Mouse (Mus musculus): ENCODE data around the gene Zfp697. TPM values are rescaled to one million over a fixed set of nuclear protein-coding genes. Genes with fewer than 3 reads are reported as not detected.
"Not testable (repeated sequence)": the region's sequence is repeated elsewhere in the genome, so short reads cannot be mapped to it uniquely, and the experiment has no call there.

Gene Zfp697
- polyA plus RNA-seq, 1 experiment from 2014 or later = 20.6 TPM

DNA sequence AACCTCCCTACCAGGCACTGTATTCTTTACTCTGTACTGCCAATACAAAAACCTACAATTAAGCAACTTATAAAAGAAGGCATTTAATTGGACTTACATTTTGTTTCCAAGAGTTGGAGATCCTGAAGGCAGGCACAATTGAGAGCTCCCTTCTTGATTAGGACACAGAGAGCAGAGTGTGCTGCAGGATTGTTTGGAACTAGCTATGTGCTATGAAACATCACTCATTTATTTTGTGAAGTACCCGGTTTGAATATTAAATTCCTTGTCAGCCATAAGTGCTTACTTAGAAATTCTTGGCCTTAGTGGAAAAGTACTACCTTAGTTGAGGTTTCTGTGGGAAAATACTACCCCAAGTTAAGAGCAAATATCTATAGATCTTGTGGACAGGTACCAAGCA lies 342.1 kb downstream of the Zfp697 start, which contains the start of gene Hsd3b2:
Hsd3b2 (minus strand) TSS at position 168 of the 400 bp plus-strand sequence.
- no peak for DNase-seq (ENCODE audit: low spot score)
- H3K36me3 ChIP-seq (replicated peaks; ENCODE audit: control insufficient read depth, insufficient read depth) = no peaks in the 10 kb centered on the region
- no peaks in the 10 kb centered on the region for H3K9me3 ChIP-seq (ENCODE audit: control insufficient read depth, low read length)
- WGBS = 84% methylated on average over 1 of the region's 1 CpGs
- ATAC-seq (ENCODE audit: low FRiP score) = no peak
- no peak within 1 kb of the TSS for H3K9ac ChIP-seq
- H3K4me2 ChIP-seq (replicated peaks) = no peak within 1 kb of the TSS
- no peak within 1 kb of the TSS for H3K27ac ChIP-seq
- no peak within 1 kb of the TSS for H3K4me3 ChIP-seq (replicated peaks; ENCODE audit: low read length)
- no peaks in the 10 kb centered on the region for H3K27me3 ChIP-seq (ENCODE audit: control insufficient read depth, insufficient read depth, low read length)
- no peaks in the 10 kb centered on the region for H3K4me1 ChIP-seq (replicated peaks; ENCODE audit: control insufficient read depth, insufficient read depth, low read length)

DNA sequence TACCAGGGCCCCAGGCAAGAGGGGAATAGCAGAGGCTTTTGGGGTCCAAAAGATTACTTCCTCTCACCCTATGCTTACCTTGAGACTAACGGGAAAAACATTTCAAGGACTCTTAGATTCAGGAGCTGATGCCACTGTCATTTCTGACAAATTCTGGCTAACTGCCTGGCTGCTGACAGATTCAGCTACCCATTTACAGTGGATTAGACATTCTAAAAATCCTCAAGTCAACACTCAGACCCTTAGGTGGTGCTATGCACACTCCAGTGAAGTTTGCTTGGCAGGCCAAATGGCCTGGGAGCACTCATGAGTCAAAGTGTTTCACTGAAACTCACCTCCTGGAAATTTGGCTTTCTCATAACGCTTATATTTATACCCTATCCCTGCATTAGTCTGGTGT lies 344.0 kb downstream of the Zfp697 start:
- Histone ChIP-seq H3K9ac (no peak overlapping the region), H3K4me3 (replicated peaks; ENCODE audit: low read length) (no peak overlapping the region), H3K4me1 (replicated peaks; ENCODE audit: control insufficient read depth, insufficient read depth, low read length) (no peaks in the 10 kb centered on the region), H3K4me2 (replicated peaks) (no peak overlapping the region), H3K27ac (no peak overlapping the region), H3K36me3 (replicated peaks; ENCODE audit: control insufficient read depth, insufficient read depth) (no peaks in the 10 kb centered on the region), H3K9me3 (ENCODE audit: control insufficient read depth, low read length) (no peaks in the 10 kb centered on the region), H3K27me3 (ENCODE audit: control insufficient read depth, insufficient read depth, low read length) (no peaks in the 10 kb centered on the region)
- ATAC-seq (ENCODE audit: low FRiP score) = no peak
- 93% methylated on average over 2 of the region's 2 CpGs for WGBS
- DNase-seq (ENCODE audit: low spot score) = no peak

DNA sequence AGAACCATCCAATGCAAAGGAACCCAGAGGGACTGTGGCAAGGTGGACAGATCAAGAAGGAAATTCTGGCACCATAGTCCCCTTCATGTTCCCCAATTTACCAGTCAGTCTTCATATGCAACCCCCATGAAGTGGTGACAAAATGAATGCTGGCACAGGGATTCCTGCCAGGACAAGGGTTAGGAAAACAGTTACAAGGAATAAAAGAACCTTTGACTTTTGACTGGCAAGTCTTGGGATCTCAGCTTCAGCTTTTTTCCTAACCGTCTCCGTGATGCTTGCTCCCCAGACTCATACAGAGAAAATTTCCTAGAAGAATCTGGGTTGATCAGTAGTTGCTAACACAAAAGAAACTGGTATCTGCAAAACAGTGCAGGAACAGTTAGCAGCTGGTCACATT lies 351.5 kb downstream of the Zfp697 start:
- Histone ChIP-seq H3K4me2 (replicated peaks) (no peak overlapping the region), H3K9me3 (ENCODE audit: control insufficient read depth, low read length) (no peaks in the 10 kb centered on the region), H3K4me3 (replicated peaks; ENCODE audit: low read length) (no peak overlapping the region), H3K27me3 (ENCODE audit: control insufficient read depth, insufficient read depth, low read length) (no peaks in the 10 kb centered on the region), H3K4me1 (replicated peaks; ENCODE audit: control insufficient read depth, insufficient read depth, low read length) (no peaks in the 10 kb centered on the region), H3K27ac (no peak overlapping the region), H3K36me3 (replicated peaks; ENCODE audit: control insufficient read depth, insufficient read depth) (no peaks in the 10 kb centered on the region), H3K9ac (no peak overlapping the region)
- WGBS = 82% methylated on average over 2 of the region's 2 CpGs
- no peak for DNase-seq (ENCODE audit: low spot score)
- ATAC-seq (ENCODE audit: low FRiP score) = no peak

- 49% methylated on average over 4 of the region's 4 CpGs for WGBS
- no peaks in the 10 kb centered on the region for H3K36me3 ChIP-seq (replicated peaks; ENCODE audit: control insufficient read depth, insufficient read depth)
- H3K4me2 ChIP-seq (replicated peaks) = no peak overlapping the region
Observed at GRCm38 (mm10) chr3:98734340-98734739, 352.1 kb downstream of the Zfp697 start.

DNA sequence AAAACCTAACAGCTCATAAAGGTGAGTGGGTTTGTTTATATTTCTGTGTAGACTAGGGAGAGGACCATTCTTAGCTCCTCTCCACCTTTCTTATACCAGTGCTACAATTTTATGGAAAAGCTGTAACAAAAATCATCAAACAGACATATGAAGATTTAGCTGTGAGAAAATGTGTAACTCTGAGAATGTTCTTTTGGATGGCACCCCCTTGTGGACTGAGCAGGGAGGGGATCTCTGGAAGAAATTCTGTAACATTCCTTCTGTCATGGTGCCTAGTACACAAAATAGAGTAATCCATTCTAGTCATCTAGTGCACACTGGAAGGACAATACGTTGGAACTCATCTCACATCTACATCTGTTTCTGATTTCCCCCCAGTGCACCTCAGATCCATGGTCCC lies 358.8 kb downstream of the Zfp697 start:
- H3K4me1 ChIP-seq (replicated peaks; ENCODE audit: control insufficient read depth, insufficient read depth, low read length); H3K27ac ChIP-seq; H3K27me3 ChIP-seq (ENCODE audit: control insufficient read depth, insufficient read depth, low read length); H3K9ac ChIP-seq; H3K9me3 ChIP-seq (ENCODE audit: control insufficient read depth, low read length); H3K4me3 ChIP-seq (replicated peaks; ENCODE audit: low read length); DNase-seq (ENCODE audit: low spot score); H3K36me3 ChIP-seq (replicated peaks; ENCODE audit: control insufficient read depth, insufficient read depth); H3K4me2 ChIP-seq (replicated peaks); ATAC-seq (ENCODE audit: low FRiP score): not testable (repeated sequence)
- WGBS = 74% methylated on average over 1 of the region's 1 CpGs

More at GRCm38 (mm10) chr3:98734340-98734739, 352.1 kb downstream of the Zfp697 start:
- no peaks in the 10 kb centered on the region for H3K27me3 ChIP-seq (ENCODE audit: control insufficient read depth, insufficient read depth, low read length)
- H3K27ac ChIP-seq = no peak overlapping the region
- no peaks in the 10 kb centered on the region for H3K9me3 ChIP-seq (ENCODE audit: control insufficient read depth, low read length)
- ATAC-seq (ENCODE audit: low FRiP score) = no peak
- no peaks in the 10 kb centered on the region for H3K4me1 ChIP-seq (replicated peaks; ENCODE audit: control insufficient read depth, insufficient read depth, low read length)
- no peak overlapping the region for H3K9ac ChIP-seq
- H3K4me3 ChIP-seq (replicated peaks; ENCODE audit: low read length) = no peak overlapping the region
- no peak for DNase-seq (ENCODE audit: low spot score)

DNA sequence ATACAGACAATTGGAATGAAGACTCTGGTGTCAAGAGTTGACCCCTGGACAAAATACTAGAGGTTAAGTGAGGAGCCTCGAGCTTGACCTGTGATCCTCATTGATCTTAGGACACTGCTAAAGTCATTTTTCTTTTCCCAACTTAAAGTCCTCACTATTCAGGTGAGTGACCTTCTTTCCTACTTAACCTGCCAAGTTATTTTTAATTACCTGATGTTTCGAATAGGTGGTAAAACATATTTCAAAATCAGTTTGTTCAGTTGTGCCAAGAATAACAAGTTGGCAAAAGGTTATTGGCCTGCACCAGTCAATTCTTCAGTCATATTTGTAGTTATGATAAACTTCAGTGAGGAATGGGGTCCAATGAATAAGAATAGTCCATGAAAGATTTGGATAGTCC lies 369.9 kb downstream of the Zfp697 start:
- no peak overlapping the region for H3K4me2 ChIP-seq (replicated peaks)
- H3K27me3 ChIP-seq (ENCODE audit: control insufficient read depth, insufficient read depth, low read length) = no peaks in the 10 kb centered on the region
- ATAC-seq (ENCODE audit: low FRiP score) = no peak
- 72% methylated on average over 2 of the region's 2 CpGs for WGBS
- H3K4me1 ChIP-seq (replicated peaks; ENCODE audit: control insufficient read depth, insufficient read depth, low read length) = no peaks in the 10 kb centered on the region
- DNase-seq (ENCODE audit: low spot score) = no peak
- no peaks in the 10 kb centered on the region for H3K36me3 ChIP-seq (replicated peaks; ENCODE audit: control insufficient read depth, insufficient read depth)
- H3K9ac ChIP-seq = no peak overlapping the region
- H3K4me3 ChIP-seq (replicated peaks; ENCODE audit: low read length) = no peak overlapping the region
- H3K9me3 ChIP-seq (ENCODE audit: control insufficient read depth, low read length) = no peaks in the 10 kb centered on the region
- no peak overlapping the region for H3K27ac ChIP-seq

DNA sequence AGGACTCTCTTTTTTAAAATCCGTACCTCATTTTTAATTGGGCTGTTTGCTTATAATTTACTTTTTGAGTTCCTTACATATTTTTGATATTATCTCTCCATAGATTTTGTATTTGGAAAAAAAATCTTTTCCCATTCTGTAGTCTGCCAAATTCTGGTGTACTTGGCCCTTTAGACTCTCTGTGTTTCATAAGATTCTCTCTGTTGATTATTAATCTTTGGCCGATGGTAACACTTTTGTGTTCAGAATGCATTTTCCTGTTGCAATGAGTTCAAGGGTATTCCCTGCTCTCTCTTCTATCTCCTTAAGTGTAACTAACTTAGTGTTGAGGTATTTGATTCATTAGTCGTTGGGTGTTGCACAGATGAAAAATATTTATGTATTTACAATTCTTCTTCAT lies 374.6 kb downstream of the Zfp697 start:
- Histone ChIP-seq H3K9ac (no peak overlapping the region), H3K27me3 (ENCODE audit: control insufficient read depth, insufficient read depth, low read length) (no peaks in the 10 kb centered on the region), H3K9me3 (ENCODE audit: control insufficient read depth, low read length) (no peaks in the 10 kb centered on the region), H3K4me3 (replicated peaks; ENCODE audit: low read length) (no peak overlapping the region), H3K4me2 (replicated peaks) (no peak overlapping the region), H3K27ac (no peak overlapping the region), H3K4me1 (replicated peaks; ENCODE audit: control insufficient read depth, insufficient read depth, low read length) (no peaks in the 10 kb centered on the region), H3K36me3 (replicated peaks; ENCODE audit: control insufficient read depth, insufficient read depth) (no peaks in the 10 kb centered on the region)
- ATAC-seq (ENCODE audit: low FRiP score) = no peak
- 89% methylated on average over 3 of the region's 3 CpGs for WGBS
- no peak for DNase-seq (ENCODE audit: low spot score)

GRCm38 (mm10) chr3:98764155-98764554 lies 381.9 kb downstream of the Zfp697 start:
- H3K27me3 ChIP-seq (ENCODE audit: control insufficient read depth, insufficient read depth, low read length) = no peaks in the 10 kb centered on the region
- H3K9ac ChIP-seq = no peak overlapping the region
- H3K27ac ChIP-seq = no peak overlapping the region
- DNase-seq (ENCODE audit: low spot score) = no peak
- H3K9me3 ChIP-seq (ENCODE audit: control insufficient read depth, low read length) = no peaks in the 10 kb centered on the region
- no peak overlapping the region for H3K4me3 ChIP-seq (replicated peaks; ENCODE audit: low read length)
- no peak overlapping the region for H3K4me2 ChIP-seq (replicated peaks)
- H3K4me1 ChIP-seq (replicated peaks; ENCODE audit: control insufficient read depth, insufficient read depth, low read length) = no peaks in the 10 kb centered on the region
- H3K36me3 ChIP-seq (replicated peaks; ENCODE audit: control insufficient read depth, insufficient read depth) = no peaks in the 10 kb centered on the region
- no peak for ATAC-seq (ENCODE audit: low FRiP score)

GRCm38 (mm10) chr3:98780921-98781320 lies 398.7 kb downstream of the Zfp697 start:
- no peaks in the 10 kb centered on the region for H3K9me3 ChIP-seq (ENCODE audit: control insufficient read depth, low read length)
- H3K27me3 ChIP-seq (ENCODE audit: control insufficient read depth, insufficient read depth, low read length) = no peaks in the 10 kb centered on the region
- no peak overlapping the region for H3K4me2 ChIP-seq (replicated peaks)
- no peaks in the 10 kb centered on the region for H3K4me1 ChIP-seq (replicated peaks; ENCODE audit: control insufficient read depth, insufficient read depth, low read length)
- no peak overlapping the region for H3K4me3 ChIP-seq (replicated peaks; ENCODE audit: low read length)
- DNase-seq (ENCODE audit: low spot score) = no peak
- no peak overlapping the region for H3K27ac ChIP-seq
- H3K36me3 ChIP-seq (replicated peaks; ENCODE audit: control insufficient read depth, insufficient read depth) = no peaks in the 10 kb centered on the region
- no peak for ATAC-seq (ENCODE audit: low FRiP score)
- no peak overlapping the region for H3K9ac ChIP-seq

- no peak overlapping the region for H3K27ac ChIP-seq
- no peaks in the 10 kb centered on the region for H3K9me3 ChIP-seq (ENCODE audit: control insufficient read depth, low read length)
- no peaks in the 10 kb centered on the region for H3K27me3 ChIP-seq (ENCODE audit: control insufficient read depth, insufficient read depth, low read length)
- DNase-seq (ENCODE audit: low spot score) (no peak), ATAC-seq (ENCODE audit: low FRiP score) (no peak)
- no peaks in the 10 kb centered on the region for H3K36me3 ChIP-seq (replicated peaks; ENCODE audit: control insufficient read depth, insufficient read depth)
- H3K4me2 ChIP-seq (replicated peaks) = no peak overlapping the region
- no peaks in the 10 kb centered on the region for H3K4me1 ChIP-seq (replicated peaks; ENCODE audit: control insufficient read depth, insufficient read depth, low read length)
- no peak overlapping the region for H3K4me3 ChIP-seq (replicated peaks; ENCODE audit: low read length)
- no peak overlapping the region for H3K9ac ChIP-seq
Observed at GRCm38 (mm10) chr3:98782181-98782868, 400.1 kb downstream of the Zfp697 start.

Data from hindbrain, embryonic 14.5 days (tissue).